Mouse (Mus musculus) stomach, postnatal 0 days (tissue): ENCODE data around the gene Tekt3.

ENCODE experiments used
- CTCF ChIP-seq: IDR thresholded peaks from 2 replicates; pipeline ENCODE4 v1.5.1; 2016; ENCODE audit warnings: antibody characterized with exemption, low read depth, mild to moderate bottlenecking, moderate library complexity
- EP300 ChIP-seq: optimal IDR thresholded peaks from 2 replicates; pipeline ENCODE3; 2016; ENCODE audit warnings: antibody characterized with exemption

DNA sequence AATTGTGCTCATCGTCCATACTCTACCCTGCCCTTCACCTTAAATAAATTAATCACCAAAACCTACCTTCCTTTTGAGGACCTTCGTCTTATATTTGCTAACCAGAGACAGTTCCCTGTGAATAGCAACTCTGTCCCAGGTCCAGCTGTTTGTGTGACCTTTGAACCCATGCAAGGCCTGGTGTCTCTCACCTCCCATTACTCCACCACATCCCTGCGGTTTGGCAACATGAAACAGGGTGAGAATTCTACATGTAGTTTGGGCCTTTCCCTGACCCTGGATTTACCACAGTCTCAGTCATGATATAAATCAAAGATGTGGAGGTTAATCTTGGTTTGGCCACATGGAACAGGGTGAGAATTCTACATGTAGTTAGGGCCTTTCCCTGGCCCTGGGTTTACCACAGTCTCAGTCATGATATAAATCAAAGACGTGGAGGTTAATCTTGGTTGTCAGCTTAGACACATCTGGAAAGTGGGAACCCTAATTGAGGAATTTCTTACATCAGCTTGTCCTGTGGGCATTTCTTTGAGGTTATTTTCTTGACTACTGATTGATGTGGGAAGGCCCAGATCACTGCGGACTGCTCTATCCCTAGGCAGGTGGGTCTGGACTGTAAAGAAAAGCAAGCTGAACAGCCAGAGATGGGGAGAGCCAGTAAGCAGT, 40.2 kb upstream of the Tekt3 start:
- TF ChIP-seq CTCF (no peak), EP300 (no peak)
